Mouse (Mus musculus): ENCODE data around the gene Crebl2. TPM values are rescaled to one million over a fixed set of nuclear protein-coding genes. Genes with fewer than 3 reads are reported as not detected.

Crebl2 gene
- total and polyA plus RNA-seq, 3 experiments: 1.5 to 3.7 TPM; not detected in 1

DNA sequence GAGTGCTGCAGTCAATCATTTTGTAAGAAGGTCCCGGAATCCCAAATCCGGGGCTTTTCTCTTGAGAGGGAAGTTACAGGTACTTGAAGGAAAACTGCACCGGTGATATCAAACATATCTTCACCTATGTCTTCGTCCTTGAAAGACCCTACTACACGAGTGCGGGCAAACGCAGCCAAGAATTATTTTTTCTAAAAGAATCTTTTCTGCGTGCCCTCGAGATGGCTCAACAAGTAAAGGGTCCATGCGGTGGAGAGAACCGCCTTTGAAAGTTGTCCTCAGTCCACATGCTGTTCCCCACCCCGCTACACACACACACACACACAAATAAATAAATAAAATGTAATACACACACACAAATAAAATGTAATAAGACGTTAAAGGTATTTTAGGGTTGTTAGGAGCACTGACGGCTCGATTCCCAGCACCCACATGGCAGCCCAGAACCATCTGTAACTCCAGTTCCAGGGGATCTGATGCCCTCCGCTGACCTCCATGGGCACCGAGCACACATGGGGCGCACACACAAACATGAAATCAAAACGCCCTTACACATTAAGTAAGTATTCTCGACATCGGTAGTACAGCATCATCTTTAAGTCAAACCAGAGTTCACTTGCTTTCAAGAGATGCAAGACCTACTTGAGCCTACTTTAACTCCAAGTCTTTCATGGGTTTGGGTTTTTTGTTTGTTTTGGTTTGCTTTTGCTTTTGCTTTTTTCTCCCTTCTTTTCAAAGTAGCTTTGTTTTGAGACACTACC, 36.7 kb upstream of the Crebl2 start:
- peak overlapping the region; percentile 63 for H3K9ac ChIP-seq (ENCODE audit: control insufficient read depth, low read depth, low read length, poor library complexity, severe bottlenecking)
- peaks cover 0 to 7% of the 10 kb centered on the region in 2 experiments; a peak in 1 of 4 replicates for H3K36me3 ChIP-seq (ENCODE audit: control insufficient read depth in 1 of 2, insufficient read depth in 2 of 2, low read length in 2 of 2)
- peak; percentile 66 for DNase-seq (ENCODE audit: low read depth, low spot score)
- peak overlapping the region; percentile 3; the same call in 1 of the 2 replicates for H3K27ac ChIP-seq (ENCODE audit: control insufficient read depth, low read depth, low read length)
- no peaks in the 10 kb centered on the region for H3K9me3 ChIP-seq (replicated peaks; ENCODE audit: insufficient read depth, low read length)
- TF ChIP-seq MYB (IDR thresholded peaks at IDR 0.05; ENCODE audit: low read depth, low read length) (no peak), SIN3A (IDR thresholded peaks at IDR 0.05; ENCODE audit: low read length) (peak; percentile 72), MEF2A (IDR thresholded peaks at IDR 0.05; ENCODE audit: extremely low read depth, insufficient replicate concordance, low read depth, low read length, poor library complexity, severe bottlenecking) (no peak), CHD1 (IDR thresholded peaks at IDR 0.05; ENCODE audit: low read depth, low read length) (no peak)
- H3K79me2 ChIP-seq (ENCODE audit: control insufficient read depth, insufficient read depth, low read length, poor library complexity): peaks cover 5% of the 10 kb centered on the region; the same call in 1 of the 2 replicates
- H3K4me3 ChIP-seq (ENCODE audit: control insufficient read depth in 1 of 2, insufficient read depth in 1 of 2, low read depth in 2 of 2, low read length in 2 of 2): peak overlapping the region; percentile 68 to 92
- H3K27me3 ChIP-seq (ENCODE audit: control insufficient read depth in 1 of 2, insufficient read depth in 2 of 2, low read length in 2 of 2): no peaks in the 10 kb centered on the region
- H3K4me1 ChIP-seq (ENCODE audit: control insufficient read depth in 1 of 2, insufficient read depth in 2 of 2, low read length in 2 of 2): peaks cover 3 to 4% of the 10 kb centered on the region in 2 experiments; a peak in 3 of 4 replicates

DNA sequence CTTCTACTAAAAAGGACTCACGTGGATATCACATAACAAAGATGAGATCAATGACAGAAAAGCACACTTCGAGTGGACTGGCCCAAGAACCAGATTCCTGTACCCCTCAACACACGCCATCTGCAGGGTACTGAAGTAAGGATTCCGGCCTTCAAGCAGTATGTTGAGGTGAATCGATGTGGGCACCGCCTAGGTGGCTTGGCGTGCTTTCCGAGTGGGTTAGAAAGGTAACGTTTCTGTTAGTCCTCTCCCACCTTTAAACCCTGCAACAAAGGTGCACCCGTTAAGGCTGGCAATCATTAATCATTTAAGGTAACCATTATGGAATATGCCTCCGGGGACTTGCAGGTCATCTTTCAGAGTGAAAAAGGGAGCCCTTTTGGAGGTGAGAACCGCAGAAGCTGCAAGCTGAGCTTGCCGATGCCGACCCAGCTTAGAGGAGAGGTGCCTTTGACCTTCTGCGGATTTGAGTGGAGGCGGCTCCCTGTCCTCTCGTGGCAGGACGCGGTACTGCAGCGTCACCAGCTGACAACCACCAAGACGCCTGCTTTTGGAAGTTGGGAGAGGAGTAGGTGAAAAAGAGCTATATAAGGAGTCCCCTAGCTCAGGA, 35.9 kb upstream of the Crebl2 start:
- Histone ChIP-seq H3K4me3 (ENCODE audit: control insufficient read depth in 1 of 2, insufficient read depth in 1 of 2, low read depth in 2 of 2, low read length in 2 of 2) (peak overlapping the region; percentile 68 to 92), H3K27me3 (ENCODE audit: control insufficient read depth in 1 of 2, insufficient read depth in 2 of 2, low read length in 2 of 2) (no peaks in the 10 kb centered on the region), H3K9me3 (replicated peaks; ENCODE audit: insufficient read depth, low read length) (no peaks in the 10 kb centered on the region), H3K9ac (ENCODE audit: control insufficient read depth, low read depth, low read length, poor library complexity, severe bottlenecking) (peak overlapping the region; percentile 63), H3K36me3 (ENCODE audit: control insufficient read depth in 1 of 2, insufficient read depth in 2 of 2, low read length in 2 of 2) (peaks cover 0 to 7% of the 10 kb centered on the region in 2 experiments; a peak in 1 of 4 replicates), H3K4me1 (ENCODE audit: control insufficient read depth in 1 of 2, insufficient read depth in 2 of 2, low read length in 2 of 2) (peaks cover 3 to 4% of the 10 kb centered on the region in 2 experiments; a peak in 3 of 4 replicates), H3K27ac (ENCODE audit: control insufficient read depth, low read depth, low read length) (no peak overlapping the region), H3K79me2 (ENCODE audit: control insufficient read depth, insufficient read depth, low read length, poor library complexity) (peaks cover 5% of the 10 kb centered on the region; the same call in 1 of the 2 replicates)
- TF ChIP-seq SIN3A (IDR thresholded peaks at IDR 0.05; ENCODE audit: low read length) (0 out of 2 replicates have a peak, but pooled peaks have one; percentile 34), RAD21 (IDR thresholded peaks at IDR 0.05; ENCODE audit: low read depth, low read length) (peak; percentile 48), ZC3H11A (IDR thresholded peaks at IDR 0.05; ENCODE audit: low read depth, low read length) (peak; percentile 26; the same call in 1 of the 2 replicates), ZMIZ1 (IDR thresholded peaks at IDR 0.05; ENCODE audit: low read depth, low read length) (no peak), CHD1 (IDR thresholded peaks at IDR 0.05; ENCODE audit: low read depth, low read length) (no peak), ETS1 (IDR thresholded peaks at IDR 0.05; ENCODE audit: low read depth, low read length) (peak; percentile 20; the same call in 1 of the 2 replicates), TBP (IDR thresholded peaks at IDR 0.05; ENCODE audit: low read depth, low read length) (no peak), RCOR1 (IDR thresholded peaks at IDR 0.05; ENCODE audit: low read depth, low read length) (no peak), SMC3 (IDR thresholded peaks at IDR 0.05; ENCODE audit: low read depth, low read length) (peak; percentile 78), CTCF (IDR thresholded peaks at IDR 0.05 in 2 of 3, conservative IDR thresholded peaks at IDR 0.05 in 1 of 3; ENCODE audit: control insufficient read depth in 1 of 3, insufficient read depth in 1 of 3, low read depth in 2 of 3, low read length in 3 of 3, poor library complexity in 1 of 3, severe bottlenecking in 1 of 3) (peak; percentile 70 to 83 (median 78)), ELF1 (IDR thresholded peaks at IDR 0.05; ENCODE audit: low read depth, low read length) (no peak), MAX (IDR thresholded peaks at IDR 0.05; ENCODE audit: low read length) (peak; percentile 22; the same call in 1 of the 2 replicates), MXI1 (IDR thresholded peaks at IDR 0.05; ENCODE audit: low read depth, low read length) (peak; percentile 74; the same call in 1 of the 2 replicates), JUND (IDR thresholded peaks at IDR 0.05; ENCODE audit: low read depth, low read length) (0 out of 2 replicates have a peak, but pooled peaks have one; percentile 9), E2F4 (IDR thresholded peaks at IDR 0.05; ENCODE audit: borderline replicate concordance, low read depth, low read length) (no peak)
- DNase-seq (ENCODE audit: low read depth, low spot score): peak; percentile 90
